Mouse (Mus musculus): ENCODE results near the gene Acy3.

GRCm38 (mm10) chr19:3952099-3952498, 34.3 kb upstream of the Acy3 start:
- TF ChIP-seq POLR2A (IDR thresholded peaks at IDR 0.05; ENCODE audit: insufficient read length, low read depth): no peak
- no peak for TF ChIP-seq TCF3 (IDR thresholded peaks at IDR 0.05; ENCODE audit: insufficient read length, low read depth)
- TF ChIP-seq MAX (IDR thresholded peaks at IDR 0.05; ENCODE audit: low read depth): no peak

Data from myocyte (in vitro differentiated cells).